Mouse (Mus musculus): Measurements from ENCODE around the gene Catsper3. TPM values are rescaled to one million over a fixed set of nuclear protein-coding genes. Genes with fewer than 3 reads are reported as not detected.
A peak's percentile ranks its signal among the peaks of the same experiment; 100 is the strongest.

Gene Catsper3
- polyA plus RNA-seq (2014; fragmentation: Nextera tagmentation; extraction: Ambion mirVana): not detected in 2 replicates

DNA sequence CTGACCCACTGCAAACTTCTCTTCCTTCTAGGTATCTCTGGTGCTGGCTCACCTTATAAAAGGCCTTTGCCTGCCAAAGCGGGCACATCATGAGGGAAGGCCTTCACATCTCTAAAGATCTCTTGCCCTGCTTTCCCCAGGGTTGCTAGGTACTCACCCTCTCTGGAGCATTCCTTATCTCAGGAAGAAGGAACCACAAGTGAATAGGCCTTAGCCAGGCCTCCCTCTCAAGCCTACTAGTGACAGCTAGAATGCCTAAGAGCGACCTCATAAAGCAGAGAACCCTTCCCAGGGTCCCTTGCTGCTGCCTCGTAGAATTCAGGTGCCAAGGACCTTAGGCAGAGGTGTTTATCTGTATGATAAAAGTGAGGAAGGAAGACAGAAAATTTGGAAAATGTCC is at the start of gene Catsper3:
Gene Catsper3 (plus strand): TSS at position 301 of the 400 bp plus-strand sequence.
- no peak for ATAC-seq (replicated peaks; ENCODE audit: insufficient number of reproducible peaks, low FRiP score, low TSS enrichment, low read depth)
- Histone ChIP-seq H3K27ac (replicated peaks; ENCODE audit: low read depth, low read length) (no peak within 1 kb of the TSS), H3K4me2 (ENCODE audit: low read depth, low read length) (no peak within 1 kb of the TSS), H3K36me3 (replicated peaks; ENCODE audit: control insufficient read depth, insufficient read depth, low read depth, low read length) (no peaks in the 10 kb centered on the region), H3K4me1 (ENCODE audit: control insufficient read depth, insufficient read depth, low read length) (no peaks in the 10 kb centered on the region), H3K27me3 (ENCODE audit: control insufficient read depth, insufficient read depth, low read length) (no peaks in the 10 kb centered on the region), H3K9ac (replicated peaks; ENCODE audit: low read length) (no peak within 1 kb of the TSS), H3K9me3 (replicated peaks; ENCODE audit: control insufficient read depth, low read length) (no peaks in the 10 kb centered on the region), H3K4me3 (ENCODE audit: low read depth, low read length) (no peak within 1 kb of the TSS)
- 88% methylated on average over 3 of the region's 3 CpGs for WGBS
- DNase-seq (ENCODE audit: low spot score): no peak

DNA sequence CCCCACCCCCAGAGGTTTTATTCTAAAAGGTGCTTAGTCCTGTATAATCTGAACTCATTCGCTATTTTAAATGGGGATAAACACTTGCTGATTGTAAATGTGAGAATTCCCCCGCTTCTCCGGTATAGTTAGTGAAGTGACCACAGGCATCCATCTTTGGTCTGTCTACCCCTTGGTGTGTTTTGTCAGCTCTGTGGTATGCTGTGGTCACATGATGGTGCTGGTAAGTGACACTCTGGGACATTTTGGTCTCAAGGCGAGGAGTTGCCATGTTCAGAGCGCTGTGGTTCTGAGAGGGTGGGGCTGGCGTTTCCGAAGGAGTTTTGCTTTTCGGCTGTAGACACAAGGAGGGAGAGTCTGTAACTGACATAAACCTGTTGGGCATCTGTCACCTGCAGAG is 46.5 kb upstream of the Catsper3 start:
- H3K9ac ChIP-seq (replicated peaks; ENCODE audit: low read length): no peak overlapping the region
- H3K36me3 ChIP-seq (replicated peaks; ENCODE audit: control insufficient read depth, insufficient read depth, low read depth, low read length): no peaks in the 10 kb centered on the region
- H3K9me3 ChIP-seq (replicated peaks; ENCODE audit: control insufficient read depth, low read length): no peaks in the 10 kb centered on the region
- no peak for ATAC-seq (replicated peaks; ENCODE audit: insufficient number of reproducible peaks, low FRiP score, low TSS enrichment, low read depth)
- WGBS: 90% methylated on average over 8 of the region's 8 CpGs
- H3K4me3 ChIP-seq (ENCODE audit: low read depth, low read length): no peak overlapping the region
- H3K4me2 ChIP-seq (ENCODE audit: low read depth, low read length): no peak overlapping the region
- H3K27ac ChIP-seq (replicated peaks; ENCODE audit: low read depth, low read length): no peak overlapping the region
- no peaks in the 10 kb centered on the region for H3K27me3 ChIP-seq (ENCODE audit: control insufficient read depth, insufficient read depth, low read length)
- DNase-seq (ENCODE audit: low spot score): no peak
- H3K4me1 ChIP-seq (ENCODE audit: control insufficient read depth, insufficient read depth, low read length): no peaks in the 10 kb centered on the region

DNA sequence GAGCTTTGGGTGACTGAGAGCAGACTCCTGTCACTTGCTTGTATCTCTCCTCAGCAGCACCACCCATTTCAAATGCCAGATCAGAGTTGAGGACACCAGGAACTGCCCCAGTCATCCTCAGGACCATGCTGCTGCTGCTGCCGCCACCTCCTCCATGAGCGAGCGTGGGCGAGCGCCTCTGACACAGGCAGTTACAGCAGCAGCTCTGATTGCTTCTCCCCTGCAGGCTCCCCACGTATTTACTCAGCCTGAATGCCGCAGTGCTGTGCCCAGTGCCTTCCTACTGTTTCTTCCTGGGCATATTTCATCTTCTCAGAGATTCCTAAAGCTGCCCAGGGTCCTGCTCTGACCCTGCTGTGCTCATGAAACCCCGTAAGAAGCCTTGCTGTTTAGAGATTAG is 42.1 kb upstream of the Catsper3 start:
- Histone ChIP-seq H3K4me3 (ENCODE audit: low read depth, low read length) (no peak overlapping the region), H3K36me3 (replicated peaks; ENCODE audit: control insufficient read depth, insufficient read depth, low read depth, low read length) (no peaks in the 10 kb centered on the region), H3K4me1 (ENCODE audit: control insufficient read depth, insufficient read depth, low read length) (no peaks in the 10 kb centered on the region), H3K4me2 (ENCODE audit: low read depth, low read length) (no peak overlapping the region), H3K9me3 (replicated peaks; ENCODE audit: control insufficient read depth, low read length) (no peaks in the 10 kb centered on the region; the same call in 1 of the 2 replicates), H3K9ac (replicated peaks; ENCODE audit: low read length) (no peak overlapping the region), H3K27me3 (ENCODE audit: control insufficient read depth, insufficient read depth, low read length) (no peaks in the 10 kb centered on the region), H3K27ac (replicated peaks; ENCODE audit: low read depth, low read length) (no peak overlapping the region)
- ATAC-seq (replicated peaks; ENCODE audit: insufficient number of reproducible peaks, low FRiP score, low TSS enrichment, low read depth) (no peak), DNase-seq (ENCODE audit: low spot score) (no peak)
- WGBS: 74% methylated on average over 8 of the region's 8 CpGs

DNA sequence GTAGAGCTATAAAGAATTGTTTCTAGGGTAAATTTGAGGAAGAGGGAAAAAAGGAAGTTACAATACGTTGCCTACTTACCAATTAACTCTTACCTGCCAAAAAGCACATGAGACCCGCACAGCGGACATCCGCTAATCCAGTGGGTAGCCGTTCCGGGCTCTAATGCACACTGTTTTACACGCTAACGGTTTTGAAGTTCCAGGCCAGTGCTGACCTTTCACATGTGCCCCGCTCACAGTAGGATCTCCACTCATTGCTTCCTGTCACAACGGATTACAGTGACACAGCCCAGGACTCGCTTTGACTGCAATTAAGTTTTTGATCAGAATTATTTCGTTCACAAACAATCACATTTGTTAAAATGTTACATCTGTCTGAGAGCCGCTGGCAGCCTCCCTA is 30.0 kb upstream of the Catsper3 start:
- Histone ChIP-seq H3K4me3 (ENCODE audit: low read depth, low read length) (no peak overlapping the region), H3K27me3 (ENCODE audit: control insufficient read depth, insufficient read depth, low read length) (no peaks in the 10 kb centered on the region), H3K9me3 (replicated peaks; ENCODE audit: control insufficient read depth, low read length) (no peaks in the 10 kb centered on the region), H3K4me2 (ENCODE audit: low read depth, low read length) (no peak overlapping the region), H3K36me3 (replicated peaks; ENCODE audit: control insufficient read depth, insufficient read depth, low read depth, low read length) (no peaks in the 10 kb centered on the region), H3K9ac (replicated peaks; ENCODE audit: low read length) (no peak overlapping the region), H3K4me1 (ENCODE audit: control insufficient read depth, insufficient read depth, low read length) (peaks cover 3% of the 10 kb centered on the region; the same call in 1 of the 2 replicates), H3K27ac (replicated peaks; ENCODE audit: low read depth, low read length) (no peak overlapping the region; the same call in 1 of the 2 replicates)
- ATAC-seq (replicated peaks; ENCODE audit: insufficient number of reproducible peaks, low FRiP score, low TSS enrichment, low read depth) (no peak), DNase-seq (ENCODE audit: low spot score) (peak; percentile 67)
- WGBS: 57% methylated on average over 13 of the region's 13 CpGs

DNA sequence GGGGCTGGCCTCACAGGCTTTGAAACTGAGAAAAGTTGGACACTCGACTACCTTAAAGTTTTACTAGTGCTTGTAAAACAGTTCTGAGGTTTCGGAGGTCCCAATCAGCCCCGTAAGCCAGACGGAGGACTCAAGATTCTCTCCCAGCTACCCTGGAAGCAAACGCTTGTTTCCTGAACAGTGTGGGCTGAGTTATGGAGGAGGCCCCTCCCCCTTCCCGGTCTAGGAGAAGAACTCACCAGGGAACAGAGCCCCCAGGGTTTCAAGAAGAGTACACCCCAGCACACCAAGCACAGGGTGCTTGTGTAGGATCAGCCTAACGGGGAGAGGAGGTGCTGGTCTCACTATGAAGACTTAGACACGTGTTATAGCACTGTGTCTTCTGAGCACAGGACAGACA is 27.6 kb upstream of the Catsper3 start:
- WGBS: 37% methylated on average over 8 of the region's 8 CpGs
- H3K9ac ChIP-seq (replicated peaks; ENCODE audit: low read length): peak overlapping the region; percentile 32; the same call in 1 of the 2 replicates
- DNase-seq (ENCODE audit: low spot score) (peak; percentile 50), ATAC-seq (replicated peaks; ENCODE audit: insufficient number of reproducible peaks, low FRiP score, low TSS enrichment, low read depth) (0 out of 2 replicates have a peak, but pooled peaks have one; percentile 29)
- no peak overlapping the region; the same call in none of the 2 replicates for H3K4me2 ChIP-seq (ENCODE audit: low read depth, low read length)
- H3K4me1 ChIP-seq (ENCODE audit: control insufficient read depth, insufficient read depth, low read length): peaks cover 3% of the 10 kb centered on the region; the same call in 1 of the 2 replicates
- peak overlapping the region; percentile 35; the same call in 1 of the 2 replicates for H3K27ac ChIP-seq (replicated peaks; ENCODE audit: low read depth, low read length)
- H3K27me3 ChIP-seq (ENCODE audit: control insufficient read depth, insufficient read depth, low read length): no peaks in the 10 kb centered on the region
- H3K9me3 ChIP-seq (replicated peaks; ENCODE audit: control insufficient read depth, low read length): no peaks in the 10 kb centered on the region
- H3K4me3 ChIP-seq (ENCODE audit: low read depth, low read length): no peak overlapping the region
- H3K36me3 ChIP-seq (replicated peaks; ENCODE audit: control insufficient read depth, insufficient read depth, low read depth, low read length): no peaks in the 10 kb centered on the region

DNA sequence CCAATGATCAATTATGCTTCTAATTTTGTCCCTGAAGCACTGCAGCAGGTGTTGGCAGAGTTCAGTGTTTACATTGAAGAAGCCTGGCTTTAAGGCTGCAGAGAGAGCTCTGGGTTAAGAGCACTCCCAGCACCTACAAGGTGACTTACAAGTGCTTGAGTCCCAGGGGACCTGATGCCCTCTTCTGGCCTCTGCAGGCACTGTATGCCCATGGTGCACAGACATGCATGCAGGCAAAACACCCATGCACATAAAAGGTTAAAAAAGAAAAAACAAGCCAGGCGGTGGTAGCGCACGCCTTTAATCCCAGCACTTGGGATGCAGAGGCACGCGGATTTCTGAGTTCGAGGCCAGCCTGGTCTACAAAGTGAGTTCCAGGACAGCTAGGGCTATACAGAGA is 26.7 kb upstream of the Catsper3 start:
- Histone ChIP-seq H3K36me3 (replicated peaks; ENCODE audit: control insufficient read depth, insufficient read depth, low read depth, low read length) (no peaks in the 10 kb centered on the region), H3K4me2 (ENCODE audit: low read depth, low read length) (no peak overlapping the region), H3K4me1 (ENCODE audit: control insufficient read depth, insufficient read depth, low read length) (peaks cover 3% of the 10 kb centered on the region; the same call in 1 of the 2 replicates), H3K9me3 (replicated peaks; ENCODE audit: control insufficient read depth, low read length) (no peaks in the 10 kb centered on the region), H3K27ac (replicated peaks; ENCODE audit: low read depth, low read length) (no peak overlapping the region), H3K4me3 (ENCODE audit: low read depth, low read length) (no peak overlapping the region), H3K9ac (replicated peaks; ENCODE audit: low read length) (no peak overlapping the region), H3K27me3 (ENCODE audit: control insufficient read depth, insufficient read depth, low read length) (no peaks in the 10 kb centered on the region)
- no peak for DNase-seq (ENCODE audit: low spot score)
- ATAC-seq (replicated peaks; ENCODE audit: insufficient number of reproducible peaks, low FRiP score, low TSS enrichment, low read depth): no peak
- 83% methylated on average over 6 of the region's 6 CpGs for WGBS

DNA sequence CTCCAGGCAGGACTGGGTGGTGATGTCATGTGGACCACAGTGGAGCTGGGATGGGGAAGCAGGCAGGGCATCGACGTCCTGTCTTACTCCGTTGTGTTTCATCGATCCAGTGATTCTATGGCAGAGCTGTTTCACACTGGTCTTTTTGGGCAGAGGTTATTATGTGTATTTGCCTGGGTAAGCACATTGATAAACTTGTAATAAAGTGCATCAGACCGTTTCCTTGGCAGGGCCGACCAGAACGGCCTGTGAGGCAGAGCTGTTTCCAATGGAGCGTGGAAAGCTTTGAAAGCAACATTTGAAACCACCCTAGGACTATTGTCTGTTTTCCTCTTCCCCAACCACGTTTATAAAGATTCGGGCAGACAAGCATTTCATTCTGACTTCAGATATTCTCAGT is 23.8 kb upstream of the Catsper3 start:
- no peak for DNase-seq (ENCODE audit: low spot score)
- no peak overlapping the region for H3K9ac ChIP-seq (replicated peaks; ENCODE audit: low read length)
- no peak for ATAC-seq (replicated peaks; ENCODE audit: insufficient number of reproducible peaks, low FRiP score, low TSS enrichment, low read depth)

DNA sequence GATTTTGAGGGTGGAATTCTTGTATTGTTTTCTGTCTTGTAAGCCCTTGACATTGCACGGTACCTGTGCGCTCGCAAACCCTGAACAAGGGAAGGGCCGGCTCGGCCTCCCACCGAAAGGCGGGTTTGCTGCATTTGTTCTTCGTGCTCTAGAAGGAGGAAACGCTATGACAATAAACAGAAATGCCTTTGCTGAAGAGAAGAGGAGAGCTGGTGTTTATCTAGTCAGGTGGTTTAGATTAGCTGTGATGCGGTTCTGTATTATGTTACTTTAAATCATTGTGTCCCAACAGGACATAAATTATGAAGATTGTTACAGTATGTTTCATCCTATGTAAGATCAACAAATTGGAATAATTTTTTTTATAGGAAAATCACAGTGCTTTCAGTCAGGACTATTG is 22.9 kb upstream of the Catsper3 start:
- no peaks in the 10 kb centered on the region for H3K27me3 ChIP-seq (ENCODE audit: control insufficient read depth, insufficient read depth, low read length)
- ATAC-seq (replicated peaks; ENCODE audit: insufficient number of reproducible peaks, low FRiP score, low TSS enrichment, low read depth) (no peak), DNase-seq (ENCODE audit: low spot score) (peak; percentile 66)
- H3K4me2 ChIP-seq (ENCODE audit: low read depth, low read length): no peak overlapping the region
- 58% methylated on average over 10 of the region's 10 CpGs for WGBS
- no peak overlapping the region for H3K9ac ChIP-seq (replicated peaks; ENCODE audit: low read length)
- H3K27ac ChIP-seq (replicated peaks; ENCODE audit: low read depth, low read length): 0 out of 2 replicates have a peak overlapping the region, but pooled peaks have one; percentile 41
- peaks cover 2% of the 10 kb centered on the region; the same call in 1 of the 2 replicates for H3K4me1 ChIP-seq (ENCODE audit: control insufficient read depth, insufficient read depth, low read length)
- H3K9me3 ChIP-seq (replicated peaks; ENCODE audit: control insufficient read depth, low read length): no peaks in the 10 kb centered on the region
- H3K4me3 ChIP-seq (ENCODE audit: low read depth, low read length): no peak overlapping the region
- H3K36me3 ChIP-seq (replicated peaks; ENCODE audit: control insufficient read depth, insufficient read depth, low read depth, low read length): no peaks in the 10 kb centered on the region

More for the DNA sequence above, 23.8 kb upstream of the Catsper3 start:
- no peak overlapping the region for H3K4me2 ChIP-seq (ENCODE audit: low read depth, low read length)
- WGBS: 59% methylated on average over 10 of the region's 10 CpGs
- no peaks in the 10 kb centered on the region for H3K9me3 ChIP-seq (replicated peaks; ENCODE audit: control insufficient read depth, low read length)
- peaks cover 3% of the 10 kb centered on the region; the same call in 1 of the 2 replicates for H3K4me1 ChIP-seq (ENCODE audit: control insufficient read depth, insufficient read depth, low read length)
- H3K4me3 ChIP-seq (ENCODE audit: low read depth, low read length): no peak overlapping the region
- no peaks in the 10 kb centered on the region for H3K36me3 ChIP-seq (replicated peaks; ENCODE audit: control insufficient read depth, insufficient read depth, low read depth, low read length)
- 0 out of 2 replicates have a peak overlapping the region, but pooled peaks have one; percentile 41 for H3K27ac ChIP-seq (replicated peaks; ENCODE audit: low read depth, low read length)
- H3K27me3 ChIP-seq (ENCODE audit: control insufficient read depth, insufficient read depth, low read length): no peaks in the 10 kb centered on the region

Measured in embryonic facial prominence, embryonic 11.5 days (tissue).